Mouse (Mus musculus): ENCODE measurements around the gene Ccdc28a. TPM values are rescaled to one million over a fixed set of nuclear protein-coding genes. Genes with fewer than 3 reads are reported as not detected.

The Ccdc28a gene
- total and polyA plus RNA-seq, 2 experiments from 2014 or later, result 8.0 to 9.3 TPM

GRCm38 (mm10) chr10:18191706-18192105, 43.1 kb downstream of the Ccdc28a start:
- no peak overlapping the region for H3K4me3 ChIP-seq (ENCODE audit: low read depth, low read length)
- no peak for ATAC-seq (ENCODE audit: low FRiP score)
- no peaks in the 10 kb centered on the region for H3K9me3 ChIP-seq (ENCODE audit: low read length)
- no peak overlapping the region for H3K27ac ChIP-seq (ENCODE audit: low read depth, low read length)
- WGBS, result 75% methylated on average over 8 of the region's 8 CpGs
- H3K36me3 ChIP-seq (ENCODE audit: insufficient read depth, low read length), result no peaks in the 10 kb centered on the region
- no peak for DNase-seq (ENCODE audit: low spot score)
- TF ChIP-seq CTCF (IDR thresholded peaks at IDR 0.05), result no peak
- H3K9ac ChIP-seq (replicated peaks; ENCODE audit: low read length, poor library complexity, severe bottlenecking), result no peak overlapping the region
- no peaks in the 10 kb centered on the region for H3K4me1 ChIP-seq (ENCODE audit: insufficient read depth, low read length)
- no peaks in the 10 kb centered on the region for H3K27me3 ChIP-seq (ENCODE audit: insufficient read depth, low read length)
- H3K4me2 ChIP-seq (ENCODE audit: low read depth, low read length, poor library complexity, severe bottlenecking), result no peak overlapping the region

- Histone ChIP-seq H3K27ac (ENCODE audit: low read depth, low read length) (no peak overlapping the region), H3K27me3 (ENCODE audit: insufficient read depth, low read length) (no peaks in the 10 kb centered on the region), H3K9me3 (ENCODE audit: low read length) (no peaks in the 10 kb centered on the region), H3K36me3 (ENCODE audit: insufficient read depth, low read length) (no peaks in the 10 kb centered on the region), H3K4me3 (ENCODE audit: low read depth, low read length) (no peak overlapping the region), H3K4me2 (ENCODE audit: low read depth, low read length, poor library complexity, severe bottlenecking) (no peak overlapping the region), H3K9ac (replicated peaks; ENCODE audit: low read length, poor library complexity, severe bottlenecking) (no peak overlapping the region), H3K4me1 (ENCODE audit: insufficient read depth, low read length) (no peaks in the 10 kb centered on the region)
- no peak for TF ChIP-seq CTCF (IDR thresholded peaks at IDR 0.05)
- WGBS, result 88% methylated on average over 4 of the region's 4 CpGs
- ATAC-seq (ENCODE audit: low FRiP score) (no peak), DNase-seq (ENCODE audit: low spot score) (no peak)
Measured at GRCm38 (mm10) chr10:18189498-18189897, 45.3 kb downstream of the Ccdc28a start.

GRCm38 (mm10) chr10:18188564-18188963, 46.2 kb downstream of the Ccdc28a start:
- TF ChIP-seq CTCF (IDR thresholded peaks at IDR 0.05), result no peak
- Histone ChIP-seq H3K9me3 (ENCODE audit: low read length) (no peaks in the 10 kb centered on the region), H3K27ac (ENCODE audit: low read depth, low read length) (no peak overlapping the region), H3K4me2 (ENCODE audit: low read depth, low read length, poor library complexity, severe bottlenecking) (no peak overlapping the region), H3K36me3 (ENCODE audit: insufficient read depth, low read length) (no peaks in the 10 kb centered on the region), H3K4me3 (ENCODE audit: low read depth, low read length) (no peak overlapping the region), H3K4me1 (ENCODE audit: insufficient read depth, low read length) (no peaks in the 10 kb centered on the region), H3K9ac (replicated peaks; ENCODE audit: low read length, poor library complexity, severe bottlenecking) (no peak overlapping the region), H3K27me3 (ENCODE audit: insufficient read depth, low read length) (no peaks in the 10 kb centered on the region)
- WGBS, result 88% methylated on average over 6 of the region's 6 CpGs
- ATAC-seq (ENCODE audit: low FRiP score) (no peak), DNase-seq (ENCODE audit: low spot score) (no peak)

- no peak overlapping the region for H3K9ac ChIP-seq (replicated peaks; ENCODE audit: low read length, poor library complexity, severe bottlenecking)
- no peak for ATAC-seq (ENCODE audit: low FRiP score)
- H3K4me2 ChIP-seq (ENCODE audit: low read depth, low read length, poor library complexity, severe bottlenecking), result no peak overlapping the region
- H3K4me3 ChIP-seq (ENCODE audit: low read depth, low read length), result no peak overlapping the region
- no peaks in the 10 kb centered on the region for H3K9me3 ChIP-seq (ENCODE audit: low read length)
- DNase-seq (ENCODE audit: low spot score), result no peak
- no peak for TF ChIP-seq CTCF (IDR thresholded peaks at IDR 0.05)
- H3K36me3 ChIP-seq (ENCODE audit: insufficient read depth, low read length), result no peaks in the 10 kb centered on the region
- H3K4me1 ChIP-seq (ENCODE audit: insufficient read depth, low read length), result no peaks in the 10 kb centered on the region
- H3K27me3 ChIP-seq (ENCODE audit: insufficient read depth, low read length), result no peaks in the 10 kb centered on the region
- WGBS, result 60% methylated on average over 5 of the region's 5 CpGs
- H3K27ac ChIP-seq (ENCODE audit: low read depth, low read length), result no peak overlapping the region
Measured at GRCm38 (mm10) chr10:18182246-18182645, 52.6 kb downstream of the Ccdc28a start.

- Histone ChIP-seq H3K4me1 (ENCODE audit: insufficient read depth, low read length) (no peaks in the 10 kb centered on the region), H3K4me3 (ENCODE audit: low read depth, low read length) (no peak overlapping the region), H3K27ac (ENCODE audit: low read depth, low read length) (no peak overlapping the region), H3K9ac (replicated peaks; ENCODE audit: low read length, poor library complexity, severe bottlenecking) (no peak overlapping the region), H3K4me2 (ENCODE audit: low read depth, low read length, poor library complexity, severe bottlenecking) (no peak overlapping the region), H3K27me3 (ENCODE audit: insufficient read depth, low read length) (no peaks in the 10 kb centered on the region), H3K36me3 (ENCODE audit: insufficient read depth, low read length) (no peaks in the 10 kb centered on the region), H3K9me3 (ENCODE audit: low read length) (no peaks in the 10 kb centered on the region)
- WGBS, result 73% methylated on average over 2 of the region's 2 CpGs
- no peak for TF ChIP-seq CTCF (IDR thresholded peaks at IDR 0.05)
- DNase-seq (ENCODE audit: low spot score) (no peak), ATAC-seq (ENCODE audit: low FRiP score) (no peak)
Measured at GRCm38 (mm10) chr10:18177304-18177703, 57.5 kb downstream of the Ccdc28a start.

GRCm38 (mm10) chr10:18176722-18177121, 58.1 kb downstream of the Ccdc28a start:
- 93% methylated on average over 7 of the region's 7 CpGs for WGBS
- H3K4me1 ChIP-seq (ENCODE audit: insufficient read depth, low read length), result no peaks in the 10 kb centered on the region
- no peaks in the 10 kb centered on the region for H3K27me3 ChIP-seq (ENCODE audit: insufficient read depth, low read length)
- no peak for ATAC-seq (ENCODE audit: low FRiP score)
- no peak overlapping the region for H3K9ac ChIP-seq (replicated peaks; ENCODE audit: low read length, poor library complexity, severe bottlenecking)
- H3K27ac ChIP-seq (ENCODE audit: low read depth, low read length), result no peak overlapping the region
- H3K4me2 ChIP-seq (ENCODE audit: low read depth, low read length, poor library complexity, severe bottlenecking), result no peak overlapping the region
- no peak overlapping the region for H3K4me3 ChIP-seq (ENCODE audit: low read depth, low read length)
- no peaks in the 10 kb centered on the region for H3K9me3 ChIP-seq (ENCODE audit: low read length)
- no peak for DNase-seq (ENCODE audit: low spot score)
- H3K36me3 ChIP-seq (ENCODE audit: insufficient read depth, low read length), result no peaks in the 10 kb centered on the region
- TF ChIP-seq CTCF (IDR thresholded peaks at IDR 0.05), result no peak
